8 mouse cellular contexts compared by ENCODE assay signal in the genomic region with DNA sequence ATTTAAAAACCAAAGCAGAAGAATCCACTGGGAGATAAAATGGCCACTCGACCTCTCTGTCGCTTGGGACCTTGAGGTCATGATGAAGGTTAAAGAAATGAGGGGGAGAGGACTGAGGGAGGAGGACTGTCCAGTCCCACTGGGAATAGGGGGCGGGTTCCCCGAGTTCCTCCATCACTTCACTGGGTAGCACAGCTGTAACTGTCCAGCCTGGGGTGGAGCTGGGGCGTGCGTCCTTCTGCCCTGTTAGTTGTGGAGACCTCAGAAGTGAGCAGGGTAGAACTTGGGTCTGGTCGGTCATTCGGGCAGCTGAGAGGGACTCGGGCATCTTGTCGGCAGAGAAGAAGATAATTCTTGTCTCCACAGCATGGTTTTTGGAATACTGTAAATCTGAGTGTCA. TPM values are rescaled to one million over a fixed set of nuclear protein-coding genes. Genes with fewer than 3 reads are reported as not detected.
DNase-seq lines count a peak whose midpoint lies in the region; ATAC-seq and TF ChIP-seq lines count a peak whose summit lies in the region.
"Had no signal": no experiment of that assay in that cellular context is flagged by ENCODE, and none has a peak within 500 bp of the region (broad histone marks: within the 10 kb centered on the region; RNA-seq: fewer than 3 reads in every experiment).

No protein-coding gene starts in this region.

- H3K27me3 ChIP-seq in lung, embryonic 16.5 days (ENCODE audit: control insufficient read depth, insufficient read depth, low read depth, low read length), result peaks cover 3% of the 10 kb centered on the region
- H3K27me3 ChIP-seq in forebrain, embryonic 13.5 days, result peaks cover 5% of the 10 kb centered on the region
- peaks cover 5% of the 10 kb centered on the region; the same call in 1 of the 2 replicates for H3K27me3 ChIP-seq in limb, embryonic 10.5 days (ENCODE audit: low read depth, poor library complexity, severe bottlenecking)
- H3K27me3 ChIP-seq in small intestine, adult 2 months (ENCODE audit: control insufficient read depth, insufficient read depth, low read length), result no peaks in the 10 kb centered on the region

- H3K4me1 ChIP-seq in lung, embryonic 16.5 days (replicated peaks; ENCODE audit: control insufficient read depth, insufficient read depth, low read length), result no peaks in the 10 kb centered on the region; the same call in 1 of the 2 replicates
- 0 out of 2 replicates have a peak, but pooled peaks cover 3% of the 10 kb centered on the region for H3K4me1 ChIP-seq in forebrain, embryonic 13.5 days
- peaks cover 11% of the 10 kb centered on the region for H3K4me1 ChIP-seq in limb, embryonic 10.5 days
- H3K4me1 ChIP-seq in small intestine, adult 2 months (ENCODE audit: control insufficient read depth, insufficient read depth, insufficient read length, low read length), result peaks cover 10% of the 10 kb centered on the region

- no peak overlapping the region for H3K27ac ChIP-seq in lung, embryonic 16.5 days (ENCODE audit: low read length)
- H3K27ac ChIP-seq in forebrain, embryonic 13.5 days, result no peak overlapping the region
- H3K27ac ChIP-seq in limb, embryonic 10.5 days, result peak overlapping the region; percentile 83
- peak overlapping the region; percentile 58 for H3K27ac ChIP-seq in small intestine, adult 2 months (ENCODE audit: insufficient read depth, low read depth, low read length)

- 23% methylated on average over 10 of the region's 10 CpGs for WGBS in lung, embryonic 16.5 days
- WGBS in forebrain, embryonic 13.5 days, result 36% methylated on average over 10 of the region's 10 CpGs
- WGBS in limb, embryonic 10.5 days, result 36% methylated on average over 10 of the region's 10 CpGs
- 27% methylated on average over 10 of the region's 10 CpGs for WGBS in small intestine, adult 2 months

- no peak for DNase-seq in lung, adult 18-20 months
- DNase-seq in limb, embryonic 10.5 days (ENCODE audit: low spot score), result peak; percentile 36
- no peak for DNase-seq in gastrocnemius, postnatal 25 days
- no peak for DNase-seq in right cerebral cortex, postnatal 36 days (ENCODE audit: low spot score in 2 of 2)

- no peaks in the 10 kb centered on the region for H3K36me3 ChIP-seq in lung, embryonic 16.5 days (ENCODE audit: control insufficient read depth, insufficient read depth, low read length)
- H3K36me3 ChIP-seq in forebrain, embryonic 13.5 days (ENCODE audit: poor library complexity, severe bottlenecking), result no peaks in the 10 kb centered on the region
- no peaks in the 10 kb centered on the region for H3K36me3 ChIP-seq in limb, embryonic 10.5 days
- H3K36me3 ChIP-seq in small intestine, adult 2 months (ENCODE audit: control insufficient read depth, insufficient read depth, low read length), result peaks cover 7% of the 10 kb centered on the region; the same call in 1 of the 2 replicates

- no peak for TF ChIP-seq CTCF in small intestine, adult 2 months (IDR thresholded peaks at IDR 0.05; ENCODE audit: extremely low read depth, insufficient read length, insufficient replicate concordance, low read depth, low read length)

- ATAC-seq in lung, embryonic 16.5 days (ENCODE audit: low read depth), result no peak
- no peak for ATAC-seq in forebrain, embryonic 13.5 days

- peak overlapping the region; percentile 77 for H3K9ac ChIP-seq in lung, embryonic 16.5 days (ENCODE audit: low read length)
- H3K9ac ChIP-seq in forebrain, embryonic 13.5 days, result peak overlapping the region; percentile 73

- H3K4me2 ChIP-seq in lung, embryonic 16.5 days (ENCODE audit: low read depth, low read length), result peak overlapping the region; percentile 70
- H3K4me2 ChIP-seq in forebrain, embryonic 13.5 days, result peak overlapping the region; percentile 63

- no peak for TF ChIP-seq POLR2A in small intestine, adult 2 months (IDR thresholded peaks at IDR 0.05; ENCODE audit: low read depth, low read length)

- H3K4me3 ChIP-seq in lung, embryonic 16.5 days (ENCODE audit: low read length), result peak overlapping the region; percentile 72
- peak overlapping the region; percentile 62 for H3K4me3 ChIP-seq in forebrain, embryonic 13.5 days
- H3K4me3 ChIP-seq in limb, embryonic 10.5 days, result peak overlapping the region; percentile 61
- peak overlapping the region; percentile 68 for H3K4me3 ChIP-seq in small intestine, adult 2 months (ENCODE audit: low read depth, low read length)

- no peaks in the 10 kb centered on the region for H3K9me3 ChIP-seq in lung, embryonic 16.5 days (ENCODE audit: control insufficient read depth, low read length)
- no peaks in the 10 kb centered on the region for H3K9me3 ChIP-seq in forebrain, embryonic 13.5 days (replicated peaks)
- H3K9me3 ChIP-seq in limb, embryonic 10.5 days (replicated peaks), result no peaks in the 10 kb centered on the region

RNA-seq across cellular contexts. Expression of a gene that starts 3.6 kb away (rescaled TPM):
- 6.5 and 13.5 TPM in 2 replicates for polyA plus RNA-seq in lung, embryonic 16.5 days (2015; fragmentation: Nextera tagmentation; extraction: Ambion mirVana)
- 1.6 TPM in 2 replicates for polyA plus RNA-seq in forebrain, embryonic 13.5 days (2015; fragmentation: Nextera tagmentation; extraction: Ambion mirVana)
- 0.80 and 0.83 TPM in 2 replicates for polyA plus RNA-seq in limb, embryonic 10.5 days (2016; fragmentation: Nextera tagmentation; extraction: Ambion mirVana)
- 91.6 and 398 TPM in 2 replicates for polyA plus RNA-seq in small intestine, adult 2 months (2012; rRNA removed)
- total RNA-seq in gastrocnemius, postnatal 25 days (2021), result 1 to 10 TPM; 3.9 to 5.5 TPM

RNA-seq across cellular contexts. Expression of a gene that starts 16.2 kb away (rescaled TPM):
- 0.04 TPM in 1 of 2 replicates, not detected in the other for polyA plus RNA-seq in lung, embryonic 16.5 days (2015; fragmentation: Nextera tagmentation; extraction: Ambion mirVana)
- not detected in 2 replicates for polyA plus RNA-seq in forebrain, embryonic 13.5 days (2015; fragmentation: Nextera tagmentation; extraction: Ambion mirVana)
- polyA plus RNA-seq in limb, embryonic 10.5 days (2016; fragmentation: Nextera tagmentation; extraction: Ambion mirVana), result not detected in 2 replicates
- polyA plus RNA-seq in small intestine, adult 2 months (2012; rRNA removed), result 0.44 and 1.2 TPM in 2 replicates
- not detected for total RNA-seq in gastrocnemius, postnatal 25 days (2021)
- total RNA-seq: adrenal gland, postnatal 25 days had no signal

RNA-seq across cellular contexts. Expression of a gene that starts 21.6 kb away (rescaled TPM):
- polyA plus RNA-seq in lung, embryonic 16.5 days (2015; fragmentation: Nextera tagmentation; extraction: Ambion mirVana), result 9.0 and 18.1 TPM in 2 replicates
- 0.21 TPM in 1 of 2 replicates, not detected in the other for polyA plus RNA-seq in forebrain, embryonic 13.5 days (2015; fragmentation: Nextera tagmentation; extraction: Ambion mirVana)
- not detected in 2 replicates for polyA plus RNA-seq in limb, embryonic 10.5 days (2016; fragmentation: Nextera tagmentation; extraction: Ambion mirVana)
- polyA plus RNA-seq in small intestine, adult 2 months (2012; rRNA removed), result 155 and 792 TPM in 2 replicates
- 1 to 10 TPM; 4.4 to 4.5 TPM for total RNA-seq in gastrocnemius, postnatal 25 days (2021)

RNA-seq across cellular contexts. Expression of a gene that starts 45.4 kb away (rescaled TPM):
- polyA plus RNA-seq in lung, embryonic 16.5 days (2015; fragmentation: Nextera tagmentation; extraction: Ambion mirVana), result 0.09 TPM in 1 of 2 replicates, not detected in the other
- not detected in 2 replicates for polyA plus RNA-seq in forebrain, embryonic 13.5 days (2015; fragmentation: Nextera tagmentation; extraction: Ambion mirVana)
- not detected in 2 replicates for polyA plus RNA-seq in limb, embryonic 10.5 days (2016; fragmentation: Nextera tagmentation; extraction: Ambion mirVana)
- polyA plus RNA-seq in small intestine, adult 2 months (2012; rRNA removed), result 43.4 and 105 TPM in 2 replicates
- under 1 TPM; 0.31 to 0.43 TPM for total RNA-seq in gastrocnemius, postnatal 25 days (2021)

RNA-seq across cellular contexts. Expression of a gene that starts 51.7 kb away (rescaled TPM):
- polyA plus RNA-seq in lung, embryonic 16.5 days (2015; fragmentation: Nextera tagmentation; extraction: Ambion mirVana), result 15.1 and 36.2 TPM in 2 replicates
- 1.4 and 1.5 TPM in 2 replicates for polyA plus RNA-seq in forebrain, embryonic 13.5 days (2015; fragmentation: Nextera tagmentation; extraction: Ambion mirVana)
- polyA plus RNA-seq in limb, embryonic 10.5 days (2016; fragmentation: Nextera tagmentation; extraction: Ambion mirVana), result 6.7 and 9.9 TPM in 2 replicates
- polyA plus RNA-seq in small intestine, adult 2 months (2012; rRNA removed), result 860 and 5,426 TPM in 2 replicates
- total RNA-seq in gastrocnemius, postnatal 25 days (2021), result 1 to 10 TPM; 2.7 to 3.3 TPM

Comparison
In these comparisons a context has a peak if more than half of its experiments do, and no peak if none do; other contexts are left out.
1. H3K27ac ChIP-seq: peak in limb, embryonic 10.5 days (single experiment) and small intestine, adult 2 months (single experiment); none in lung, embryonic 16.5 days (single experiment) and forebrain, embryonic 13.5 days (single experiment).
2. Peak in every context shown above with its lines, with median percentiles within 50 percentile points of each other: H3K4me3 ChIP-seq.